Mouse (Mus musculus) ES-Bruce4 (cell line): ENCODE measurements around the gene Grb2.

Experiments used
- CTCF ChIP-seq: IDR thresholded peaks from one replicate; pipeline ENCODE4 v1.8.1; 2011; ENCODE audit warnings: low read depth, low read length
- EP300 ChIP-seq: IDR thresholded peaks from 2 replicates; pipeline ENCODE4 v1.6.1; 2011; ENCODE audit warnings: low read depth, low read length; ENCODE audit not compliant: insufficient read depth
- POLR2A ChIP-seq: IDR thresholded peaks from one replicate; pipeline ENCODE4 v1.8.1; 2011; ENCODE audit warnings: low read length; ENCODE audit not compliant: insufficient read depth

GRCm38 (mm10) chr11:115698986-115699728 is 9.2 kb downstream of the Grb2 start:
- TF ChIP-seq CTCF (no peak), POLR2A (no peak), EP300 (no peak)
